Mouse (Mus musculus) monocyte, adult 2 months (primary cell): ENCODE measurements around the gene Yars.

Experiments
- DNase-seq, 2 experiments: peaks; one replicate each; pipeline ENCODE4 v3.0.0; 2022; ENCODE audit warnings: low spot score in 2 of 2, low read depth in 1 of 2

The Yars gene

DNA sequence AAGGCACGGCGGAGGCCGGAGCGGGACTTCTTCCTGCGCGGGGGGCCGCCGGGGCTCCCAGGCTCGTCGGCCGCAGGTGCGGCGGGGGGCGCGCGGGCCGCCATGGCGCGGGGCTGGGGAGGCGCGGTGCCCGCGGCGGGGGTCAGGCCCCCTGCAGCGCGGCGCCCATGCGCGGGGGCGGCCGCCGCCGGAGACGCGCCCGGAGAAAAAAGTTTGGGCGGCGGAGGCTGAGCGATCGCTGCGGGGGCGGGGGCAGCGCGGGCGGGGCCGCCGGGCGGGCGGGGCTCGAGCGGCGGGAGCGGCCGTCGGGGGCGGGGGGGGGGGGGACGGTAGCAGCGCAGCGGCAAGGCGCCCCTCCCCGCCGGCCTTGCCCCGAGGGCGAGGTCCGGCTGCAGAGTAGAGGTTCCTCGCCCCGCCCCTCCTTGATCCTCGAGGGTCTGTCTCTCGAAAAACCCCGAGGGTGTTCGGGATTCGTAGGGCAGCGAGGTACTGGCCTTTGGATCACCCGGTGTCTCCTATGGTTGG lies 58.7 kb downstream of the Yars start:
- DNase-seq: no peak

DNA sequence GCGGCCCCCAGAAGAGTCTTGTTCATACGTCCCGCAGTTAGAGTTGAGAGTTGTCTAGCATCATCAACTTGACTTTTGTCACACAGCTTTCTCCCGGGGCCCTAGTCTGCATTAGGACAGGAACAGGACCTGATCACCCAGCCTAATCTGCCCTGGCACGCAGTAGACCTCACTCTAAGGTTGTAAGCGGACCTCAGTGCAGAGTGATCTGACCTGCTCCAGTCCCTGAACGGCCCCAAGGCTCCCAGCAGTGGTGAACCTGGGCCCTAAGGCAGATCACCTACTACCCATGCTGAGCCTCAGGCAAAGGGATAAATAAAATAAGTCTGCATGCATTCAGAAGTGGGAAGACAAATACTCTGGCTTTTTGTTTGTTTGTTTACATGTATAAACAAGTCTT lies 59.7 kb downstream of the Yars start:
- no peak for DNase-seq

DNA sequence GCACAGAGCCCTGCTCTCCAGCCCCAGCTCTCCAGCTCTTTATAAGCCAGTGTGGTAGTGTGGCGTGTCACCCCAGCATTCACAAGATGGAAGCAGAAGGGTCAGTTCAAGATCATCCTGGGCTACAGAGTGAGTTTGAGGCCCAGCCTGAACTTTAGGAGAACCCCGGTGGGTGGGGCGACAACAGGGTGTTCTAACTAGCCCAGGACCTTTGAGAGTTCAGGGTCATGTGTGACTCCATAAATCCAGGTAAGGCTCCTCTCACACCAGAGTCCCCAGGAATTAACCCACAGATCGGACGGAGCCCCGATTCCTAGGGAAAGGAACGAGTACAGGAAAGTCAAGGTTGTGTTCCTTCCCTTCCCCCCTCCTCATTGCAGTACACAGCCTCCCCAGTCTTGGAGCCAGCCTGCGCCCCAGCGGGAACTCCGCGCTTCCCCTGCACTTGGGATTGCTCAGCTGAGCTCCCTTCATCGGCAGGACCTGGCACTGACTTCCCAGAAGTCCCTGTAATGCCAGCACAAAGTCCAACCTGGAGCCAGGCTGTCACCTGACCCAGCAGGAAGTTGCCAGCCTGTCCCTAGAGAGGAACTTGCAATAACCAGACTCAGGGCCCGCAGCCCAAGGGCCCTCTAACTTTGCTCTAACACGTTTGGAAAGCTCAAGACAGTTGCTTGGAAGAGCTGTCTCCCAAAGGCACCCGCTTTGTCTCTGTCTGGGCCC lies 61.4 kb downstream of the Yars start:
- DNase-seq: no peak

DNA sequence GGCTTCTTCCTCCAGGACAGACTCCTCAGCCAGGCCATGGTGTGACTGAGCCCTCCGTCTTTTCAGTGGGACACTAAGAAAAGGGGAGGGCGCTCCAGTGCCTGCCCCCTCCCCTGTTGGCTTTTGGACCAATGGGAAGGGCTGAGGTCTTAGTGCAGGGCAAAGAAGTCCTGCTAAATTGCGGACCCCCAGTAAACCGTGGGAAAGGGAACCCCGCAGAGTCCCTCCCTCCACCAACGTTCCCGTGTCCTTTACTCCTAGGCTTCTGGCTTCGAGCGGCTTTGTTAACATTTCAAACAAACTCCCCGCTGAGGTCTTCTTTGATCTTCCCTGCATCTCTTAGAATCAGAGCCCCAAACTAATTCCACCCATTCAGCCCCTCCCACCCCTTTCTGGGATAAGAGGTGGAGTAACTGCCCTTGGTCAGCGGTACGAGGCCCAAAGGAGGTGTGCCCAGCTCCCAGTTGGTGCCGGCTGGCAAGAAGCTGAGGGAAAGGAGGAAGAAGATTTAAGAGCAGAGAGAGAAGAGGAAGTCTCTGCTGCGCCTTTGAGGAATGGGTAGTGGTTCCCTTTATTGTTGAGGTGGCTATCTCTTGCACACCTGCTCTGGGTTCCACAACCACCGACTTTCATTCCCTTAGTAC lies 62.0 kb downstream of the Yars start:
- peak; percentile 10 to 32 for DNase-seq

DNA sequence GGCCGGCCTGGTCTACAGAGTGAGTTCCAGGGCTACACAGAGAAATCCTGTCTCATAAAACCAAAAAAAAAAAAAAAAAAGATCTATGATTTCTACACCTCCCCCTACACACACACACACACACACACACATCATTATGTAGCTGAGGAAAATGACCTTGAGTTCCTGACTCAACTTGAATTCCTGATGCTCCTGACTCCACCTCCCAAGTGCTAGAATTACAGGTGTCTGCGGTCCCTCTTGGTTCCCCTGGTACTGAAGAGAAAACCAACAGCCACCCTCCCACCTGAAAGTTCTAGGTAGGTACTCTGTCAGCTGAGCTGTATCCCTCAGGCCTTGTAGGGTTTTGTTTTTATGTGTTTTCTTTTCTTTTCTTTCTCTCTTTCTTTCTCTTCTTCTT lies 62.9 kb downstream of the Yars start:
- DNase-seq: no peak

DNA sequence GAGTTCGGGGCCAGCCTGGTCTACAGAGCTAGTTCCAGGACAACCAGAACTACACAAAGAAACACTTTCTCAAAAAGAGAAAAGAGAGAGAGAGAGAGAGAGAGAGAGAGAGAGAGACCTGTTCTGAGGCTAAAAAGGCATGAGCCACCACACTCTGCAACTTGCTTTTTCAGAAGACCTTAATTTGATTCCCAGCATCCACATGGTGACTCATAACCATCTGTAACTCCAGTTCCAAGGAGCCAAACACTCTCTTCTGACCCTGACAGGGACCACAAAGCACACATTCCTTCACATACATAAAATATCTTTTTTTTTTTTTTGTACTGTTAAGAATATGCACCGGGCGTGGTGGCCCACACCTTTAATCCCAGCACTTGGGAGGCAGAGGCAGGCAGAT lies 65.0 kb downstream of the Yars start:
- no peak for DNase-seq

DNA sequence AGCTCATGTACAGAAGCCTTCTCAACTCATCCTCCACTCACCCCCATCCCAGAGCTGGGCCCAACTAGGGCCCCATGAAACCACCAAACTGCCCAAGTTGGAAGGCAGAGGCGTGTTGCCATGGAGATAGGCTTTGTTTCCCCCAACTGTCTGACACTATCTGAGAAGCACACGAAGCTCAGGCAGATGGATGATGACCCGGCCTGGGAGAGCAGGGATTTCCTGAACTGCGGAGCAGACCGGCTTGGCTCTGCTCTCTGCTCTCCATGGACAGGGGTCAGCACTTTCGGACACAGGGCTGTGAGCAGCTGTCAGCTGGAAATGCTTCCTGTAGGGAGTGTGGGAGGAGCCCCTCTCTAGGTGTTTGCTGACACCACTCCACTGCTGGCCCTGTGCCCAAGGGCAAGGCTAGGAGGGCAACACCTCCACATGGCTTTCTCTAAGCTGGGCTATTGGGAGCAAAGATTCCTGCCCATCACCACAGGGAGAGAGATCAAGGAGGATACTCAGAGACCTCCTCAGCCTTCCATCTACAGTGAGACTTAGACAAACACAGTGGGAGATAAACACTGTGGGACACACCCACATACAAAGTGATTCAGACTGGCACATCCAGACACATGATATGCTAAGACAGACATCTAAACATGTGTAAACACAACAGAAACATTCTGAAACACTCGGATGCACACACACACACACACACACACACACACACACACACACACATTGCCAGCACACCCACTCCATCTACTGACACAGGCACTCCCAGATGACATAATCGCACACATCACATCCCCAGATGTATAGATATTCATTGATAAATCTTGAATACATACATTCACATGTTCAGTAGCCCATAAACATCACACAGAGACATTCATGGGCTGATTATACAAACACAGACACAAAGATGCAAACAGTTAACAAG lies 67.2 kb downstream of the Yars start:
- DNase-seq: no peak

DNA sequence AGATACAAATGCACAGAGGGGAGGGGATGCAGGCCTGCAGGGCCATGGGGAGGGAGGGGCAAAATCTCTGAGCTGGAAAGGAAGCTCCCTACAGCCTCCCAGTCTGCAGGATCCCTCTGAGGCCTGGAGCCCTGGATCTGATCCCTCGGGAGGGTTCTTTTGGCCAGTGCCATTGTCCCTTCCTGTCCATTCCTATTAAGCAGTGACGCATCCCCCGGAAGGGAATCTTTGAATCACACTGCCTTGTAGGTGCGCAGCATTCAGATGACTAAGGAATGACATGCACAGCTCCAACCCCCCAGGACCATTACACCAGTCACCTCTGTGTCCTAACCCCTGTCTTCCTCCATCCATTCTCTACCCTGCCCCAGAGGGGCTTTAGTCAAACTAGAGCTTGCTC lies 69.5 kb downstream of the Yars start:
- no peak for DNase-seq

DNA sequence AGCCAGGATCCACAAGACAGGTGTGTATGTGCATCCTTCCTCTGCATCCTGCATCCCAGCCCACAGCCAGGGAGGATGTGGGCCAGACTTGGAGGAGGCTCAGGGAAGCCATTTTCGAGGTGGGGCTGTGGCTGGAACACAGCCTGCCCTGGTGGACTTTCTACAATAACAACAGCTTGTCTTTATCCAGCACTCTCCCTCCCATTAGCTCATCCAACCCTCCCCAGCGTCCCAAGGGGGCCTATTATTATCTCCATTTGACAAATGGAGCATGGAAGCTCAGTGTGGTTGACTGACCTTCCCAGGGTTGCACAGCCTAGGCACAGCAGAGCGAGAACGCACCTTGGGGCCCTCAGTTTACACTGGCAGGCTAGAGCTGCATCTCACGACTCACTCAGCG lies 71.1 kb downstream of the Yars start:
- no peak for DNase-seq

DNA sequence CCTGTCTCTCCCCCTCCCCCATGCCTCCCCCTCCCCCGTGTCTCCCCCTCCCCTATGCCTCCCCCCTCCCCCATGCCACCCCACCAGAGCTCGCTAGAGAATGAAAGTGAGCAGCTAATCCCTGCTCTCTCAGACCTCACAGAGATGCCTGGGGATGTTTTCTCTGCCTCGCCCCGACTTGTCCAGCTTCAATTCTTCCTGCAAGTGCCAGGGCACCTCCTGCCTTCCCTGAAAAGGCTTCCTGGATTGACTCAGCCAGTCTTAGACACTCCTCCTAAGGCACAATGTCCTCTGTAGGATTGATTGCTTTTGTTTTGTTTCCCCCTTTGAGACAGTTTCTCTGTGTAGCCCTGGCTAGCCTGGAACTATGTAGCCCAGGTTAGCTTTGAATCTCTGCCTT lies 71.6 kb downstream of the Yars start, which contains the start of gene C77080:
Gene C77080 (minus strand): TSS at position 209 of the 400 bp plus-strand sequence.
- DNase-seq: no peak

DNA sequence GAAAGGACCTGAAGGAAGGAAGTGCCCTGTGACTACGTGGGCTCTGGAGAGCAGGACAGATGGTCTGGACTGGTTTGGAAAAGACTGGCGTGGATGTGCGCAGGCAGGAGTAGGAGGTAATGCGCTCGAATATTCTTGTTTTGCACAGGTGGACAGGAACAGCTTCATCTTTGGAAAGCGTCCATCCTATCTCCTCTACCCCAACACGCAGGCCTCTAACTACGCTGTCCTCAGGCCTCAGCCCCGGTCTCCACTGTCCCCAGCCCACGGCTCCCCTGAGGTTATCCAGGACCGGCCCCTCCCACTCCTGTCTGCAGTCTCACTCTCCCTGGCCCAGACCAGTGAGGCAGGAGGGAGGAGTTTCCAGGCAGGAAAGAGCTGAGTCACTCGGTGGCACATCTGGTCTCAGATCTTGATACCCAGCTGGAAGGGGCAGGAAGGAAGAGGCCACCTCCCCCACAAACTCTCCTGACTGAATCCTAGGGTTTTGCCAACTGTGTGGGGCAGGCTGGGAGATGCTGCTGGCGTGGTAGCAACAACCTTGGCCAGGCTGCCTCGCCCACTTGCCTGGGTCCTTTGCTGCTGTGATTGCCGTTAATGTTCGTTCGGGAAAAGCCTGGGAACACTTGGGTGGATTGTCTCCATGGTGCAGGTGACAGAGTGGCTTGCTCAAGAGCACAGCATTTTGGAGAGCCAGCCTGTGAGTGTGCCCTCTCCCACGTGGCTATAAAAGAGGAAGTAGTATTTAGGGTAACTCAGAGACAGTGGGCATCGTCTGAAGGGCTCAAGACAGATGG lies 73.9 kb downstream of the Yars start:
- DNase-seq: peak in 1 of 2 experiments; percentile 14

DNA sequence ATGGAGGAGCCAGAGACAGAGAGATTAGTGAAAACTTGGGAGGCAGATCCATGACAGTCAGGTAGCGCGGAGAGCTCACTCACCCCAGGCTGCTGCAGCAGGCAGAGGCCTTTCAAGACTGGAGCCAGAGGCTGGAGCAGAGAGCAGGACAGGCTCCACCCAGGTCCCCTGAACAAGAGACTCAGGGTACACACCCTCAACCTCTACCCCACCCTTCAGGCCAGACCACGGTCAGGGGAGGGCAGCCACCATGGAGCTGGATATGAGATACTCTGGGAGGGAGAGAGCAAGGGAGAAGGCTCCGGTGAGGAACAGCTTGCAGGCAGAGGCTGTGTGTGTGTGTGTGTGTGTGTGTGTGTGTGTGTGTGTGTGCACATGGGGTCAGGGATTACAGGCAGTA lies 76.6 kb downstream of the Yars start:
- no peak for DNase-seq

DNA sequence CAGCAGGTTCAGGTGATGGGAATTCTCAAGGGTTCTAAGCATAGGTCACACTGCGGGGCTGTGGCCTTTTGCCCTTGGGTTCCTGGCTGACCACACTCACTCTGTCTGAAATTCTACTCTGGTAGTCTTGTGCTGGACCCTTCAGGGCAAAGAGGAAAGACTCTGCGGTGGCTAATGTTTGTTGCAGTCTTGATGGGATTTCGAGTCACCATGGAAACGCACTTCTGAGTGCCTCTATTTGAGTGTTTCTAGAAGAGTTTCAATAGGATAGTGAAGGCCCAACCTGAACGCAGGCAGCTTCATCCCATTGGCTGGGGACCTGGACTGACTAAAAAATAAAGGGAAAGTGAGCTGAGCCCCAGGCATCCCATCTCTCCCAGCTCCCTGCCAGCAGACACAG lies 77.3 kb downstream of the Yars start:
- DNase-seq: no peak

DNA sequence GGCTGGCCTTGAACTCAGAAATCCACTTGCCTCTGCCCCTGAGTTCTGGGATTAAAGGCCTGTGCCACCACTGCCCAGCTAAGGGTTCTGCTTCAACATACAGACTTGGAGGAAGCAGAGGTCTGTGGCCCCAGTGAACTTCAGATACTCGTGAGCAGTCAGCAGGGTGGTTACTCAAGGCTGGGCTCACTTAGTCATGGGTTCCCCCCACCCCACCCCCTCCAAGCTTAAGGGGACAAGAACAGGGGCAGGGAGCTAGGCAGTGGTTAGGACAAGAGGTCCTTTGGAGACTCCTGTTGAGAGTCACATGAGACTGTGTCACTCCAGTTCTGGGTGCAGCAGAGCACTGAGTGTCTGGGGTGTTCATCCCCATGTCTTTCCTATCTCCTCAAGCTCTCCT lies 79.1 kb downstream of the Yars start:
- no peak for DNase-seq
